Mouse (Mus musculus) midbrain, embryonic 10.5 days (tissue): ENCODE measurements at regions not wholly inside any gene's neighbourhood (a gene's known extent, or its start where the extent isn't known, plus 50 kb on each side); places are given as distances from the start of the nearest gene placed in this dataset.
A peak's percentile ranks its signal among the peaks of the same experiment; 100 is the strongest.

ENCODE experiments used
- DNase-seq: peaks from one replicate; pipeline ENCODE4 v3.0.0-alpha.2; 2017; ENCODE audit warnings: low spot score
- H3K27ac ChIP-seq: fragments of 300-500 bp; sonication (generic); replicated peaks from 2 replicates; pipeline ENCODE4 v1.5.1; 2016; ENCODE audit warnings: mild to moderate bottlenecking
- H3K27me3 ChIP-seq: fragments of 300-500 bp; sonication (generic); 2 replicates; pipeline ENCODE4 v1.6.1; 2016; ENCODE audit warnings: low read depth, mild to moderate bottlenecking; ENCODE audit not compliant: poor library complexity, severe bottlenecking
- H3K36me3 ChIP-seq: fragments of 300-500 bp; sonication (generic); 2 replicates; pipeline ENCODE4 v1.6.1; 2016; ENCODE audit warnings: mild to moderate bottlenecking, moderate library complexity
- H3K4me1 ChIP-seq: fragments of 300-500 bp; sonication (generic); 2 replicates; pipeline ENCODE4 v1.6.1; 2016
- H3K4me3 ChIP-seq: fragments of 300-500 bp; sonication (generic); 2 replicates; pipeline ENCODE4 v1.5.1; 2016; ENCODE audit warnings: mild to moderate bottlenecking, moderate library complexity
- H3K9me3 ChIP-seq: fragments of 300-500 bp; sonication (generic); replicated peaks from 2 replicates; pipeline ENCODE4 v1.6.1; 2016; ENCODE audit warnings: mild to moderate bottlenecking
- WGBS: fragments of 180-500 bp; shearing (Covaris S2); methylation state at CpG from one replicate; pipeline ENCODE4 v1.1.7; 2016; 5-methylcytosine and 5-hydroxymethylcytosine counted together

DNA sequence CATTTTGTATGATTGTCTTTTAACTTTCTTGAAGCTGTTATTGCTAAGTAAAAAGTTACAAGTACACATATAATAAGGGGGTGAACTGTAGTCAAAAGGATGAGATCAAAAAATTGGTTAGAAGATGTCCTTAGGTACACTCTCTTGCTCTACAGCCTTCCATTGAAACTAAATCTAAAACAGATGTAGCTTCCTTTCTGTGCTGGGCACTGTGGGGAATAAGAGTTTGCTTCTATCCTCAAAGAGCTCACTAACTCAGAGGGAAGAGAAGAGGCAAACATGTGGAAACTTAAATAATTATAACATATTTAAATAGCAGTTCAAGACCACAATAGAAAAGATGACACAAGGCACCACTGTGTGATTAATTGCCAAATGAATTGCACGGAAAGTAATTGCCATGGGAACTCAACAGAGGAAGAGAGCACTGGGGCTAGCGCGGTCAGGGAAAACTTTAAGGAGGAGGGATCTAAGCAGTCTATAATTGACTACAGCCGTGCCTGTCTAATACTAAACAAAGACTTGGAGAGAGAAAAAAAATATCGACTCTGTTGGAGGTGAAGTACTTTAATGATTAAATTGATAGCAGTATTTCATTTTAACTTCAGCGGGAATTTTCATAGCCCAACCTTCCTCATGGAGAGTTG, 57.9 kb upstream of the Ammecr1 start:
- Histone ChIP-seq H3K36me3 (no peaks in the 10 kb centered on the region), H3K27me3 (peaks cover 66% of the 10 kb centered on the region), H3K4me3 (no peak overlapping the region), H3K4me1 (no peaks in the 10 kb centered on the region), H3K9me3 (no peaks in the 10 kb centered on the region), H3K27ac (no peak overlapping the region)
- 74% methylated on average over 6 of the region's 6 CpGs for WGBS
- DNase-seq = no peak

DNA sequence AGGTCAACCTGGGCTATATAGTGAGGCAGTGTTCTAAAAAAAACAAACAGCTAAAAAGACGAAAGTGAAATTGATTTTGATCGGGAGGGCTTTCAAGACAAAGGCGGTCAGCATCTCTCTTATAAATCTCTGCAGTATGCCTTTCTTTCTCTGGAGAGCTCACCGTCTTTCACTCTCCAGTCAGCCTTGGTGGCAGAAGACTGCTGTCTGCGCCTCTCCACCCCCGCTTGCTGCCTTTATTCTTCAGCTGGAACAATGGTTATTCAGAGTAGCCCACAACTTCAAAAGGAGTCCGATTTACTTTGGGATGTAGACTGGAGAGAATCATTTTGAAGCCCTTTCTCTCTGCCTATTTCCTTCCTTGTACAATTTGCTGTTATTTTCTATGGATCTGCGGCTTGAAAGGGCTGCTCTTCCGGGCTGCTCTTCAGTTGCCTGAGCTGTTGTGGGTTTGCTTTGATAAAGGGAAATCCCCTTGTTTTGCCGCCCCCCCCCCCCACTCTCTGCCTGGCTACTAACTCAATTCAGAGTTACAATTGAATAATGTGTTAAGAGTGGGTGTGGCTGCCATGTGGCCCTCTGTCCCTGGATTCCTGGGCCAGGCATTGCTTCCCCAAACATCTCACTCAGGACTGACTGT, 64.0 kb upstream of the Ammecr1 start:
- H3K9me3 ChIP-seq = no peaks in the 10 kb centered on the region
- H3K4me3 ChIP-seq = no peak overlapping the region
- no peak overlapping the region for H3K27ac ChIP-seq
- H3K4me1 ChIP-seq = peaks cover 7% of the 10 kb centered on the region; the same call in 1 of the 2 replicates
- H3K27me3 ChIP-seq = peaks cover 81% of the 10 kb centered on the region
- 33% methylated on average over 10 of the region's 10 CpGs for WGBS
- DNase-seq = peak; percentile 21
- no peaks in the 10 kb centered on the region for H3K36me3 ChIP-seq

DNA sequence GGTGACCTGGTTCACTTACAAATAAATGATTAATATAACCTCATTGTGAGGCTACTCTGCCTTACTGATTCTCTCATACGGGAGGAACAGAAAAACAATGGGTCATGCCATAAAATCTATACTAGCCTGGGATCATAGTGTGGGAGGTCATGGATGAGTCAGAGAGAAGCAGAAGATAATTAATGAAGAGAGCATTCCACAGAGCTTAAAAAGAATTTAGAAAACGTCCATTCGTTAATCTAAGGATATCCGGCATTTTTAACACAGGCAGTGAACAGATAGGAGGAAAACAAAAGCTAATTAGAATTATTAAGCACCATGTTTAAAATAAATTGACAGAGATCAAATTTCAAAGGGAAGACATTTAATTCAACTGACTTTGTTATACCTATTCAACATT, 59.5 kb upstream of the Rtl9 start:
- Histone ChIP-seq H3K9me3 (no peaks in the 10 kb centered on the region), H3K27me3 (peaks cover 82% of the 10 kb centered on the region), H3K27ac (no peak overlapping the region), H3K4me3 (no peak overlapping the region), H3K4me1 (no peaks in the 10 kb centered on the region), H3K36me3 (no peaks in the 10 kb centered on the region)
- 83% methylated on average over 4 of the region's 4 CpGs for WGBS
- no peak for DNase-seq

DNA sequence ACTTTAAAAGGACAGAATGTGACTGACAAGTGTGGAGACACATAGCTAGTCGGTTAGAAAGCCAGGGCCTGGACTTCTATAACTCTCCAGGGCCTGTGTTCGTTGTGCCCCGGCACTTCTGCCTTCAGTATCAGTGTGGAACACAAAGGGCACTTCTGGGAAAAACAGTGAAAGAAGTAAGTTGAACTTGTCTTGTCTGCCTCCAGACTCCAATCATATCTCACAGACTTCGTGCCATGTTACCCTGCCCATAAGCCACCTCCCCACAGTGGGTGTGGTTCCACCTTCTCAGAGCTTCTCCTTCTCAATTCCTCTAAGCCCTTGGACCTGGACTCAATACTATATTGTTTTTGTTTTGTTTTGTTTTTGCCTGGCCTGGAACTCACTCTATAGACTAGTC, 55.1 kb upstream of the Rtl9 start:
- Histone ChIP-seq H3K36me3 (no peaks in the 10 kb centered on the region), H3K27ac (no peak overlapping the region), H3K9me3 (no peaks in the 10 kb centered on the region), H3K4me3 (no peak overlapping the region), H3K27me3 (peaks cover 84% of the 10 kb centered on the region), H3K4me1 (no peaks in the 10 kb centered on the region)
- 92% methylated on average over 4 of the region's 4 CpGs for WGBS
- no peak for DNase-seq

DNA sequence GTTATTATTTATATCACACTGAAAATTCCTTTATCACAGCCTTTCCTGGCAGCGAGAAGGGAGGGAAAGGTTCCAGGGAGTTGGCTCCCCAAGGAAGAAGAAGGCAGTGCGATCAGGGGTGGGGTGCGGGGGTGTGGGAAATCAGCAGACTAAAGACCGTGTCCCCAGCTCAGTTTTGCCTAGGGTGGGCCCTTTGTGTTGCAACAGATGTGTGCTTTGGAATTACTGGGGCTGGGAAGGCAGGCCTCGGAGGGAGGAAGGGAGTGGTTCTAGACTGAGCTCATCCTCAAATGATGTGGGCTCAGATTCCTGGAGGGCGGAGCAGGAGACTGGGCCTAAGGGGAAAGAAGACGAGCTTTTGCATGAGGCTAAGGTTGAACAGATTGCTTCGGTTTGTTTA, 53.1 kb upstream of the Rtl9 start:
- 77% methylated on average over 8 of the region's 8 CpGs for WGBS

More for the DNA sequence above, 53.1 kb upstream of the Rtl9 start:
- no peaks in the 10 kb centered on the region for H3K4me1 ChIP-seq
- no peak for DNase-seq
- no peak overlapping the region for H3K4me3 ChIP-seq
- H3K9me3 ChIP-seq = no peaks in the 10 kb centered on the region
- no peaks in the 10 kb centered on the region for H3K36me3 ChIP-seq
- H3K27me3 ChIP-seq = peaks cover 85% of the 10 kb centered on the region
- H3K27ac ChIP-seq = no peak overlapping the region
